Mouse (Mus musculus) lung, embryonic 15.5 days (tissue): ENCODE measurements around the gene Ehd3. TPM values are rescaled to one million over a fixed set of nuclear protein-coding genes. Genes with fewer than 3 reads are reported as not detected.
"Not testable (repeated sequence)": the region's sequence is repeated elsewhere in the genome, so short reads cannot be mapped to it uniquely, and the experiment has no call there.

Source experiments
- ATAC-seq: fragments of 200-750 bp; cut with Nextera tagmentation; 2 replicates; pipeline ENCODE4 v1.8.0; 2017; ENCODE audit warnings: moderate number of reproducible peaks, borderline replicate concordance; ENCODE audit not compliant: low FRiP score, low TSS enrichment; ENCODE audit errors: extremely low read depth
- H3K27ac ChIP-seq: fragments of 300-500 bp; sonication (generic); 2 replicates; pipeline ENCODE4 v1.5.1; 2015; ENCODE audit warnings: moderate library complexity, mild to moderate bottlenecking, inconsistent platforms
- H3K27me3 ChIP-seq: fragments of 300-500 bp; sonication (generic); 2 replicates; pipeline ENCODE4 v1.6.1; 2015; ENCODE audit warnings: inconsistent platforms
- H3K36me3 ChIP-seq: fragments of 300-500 bp; sonication (generic); 2 replicates; pipeline ENCODE4 v1.6.1; 2015; ENCODE audit warnings: inconsistent platforms
- H3K4me1 ChIP-seq: fragments of 300-500 bp; sonication (generic); 2 replicates; pipeline ENCODE4 v1.6.1; 2015; ENCODE audit warnings: inconsistent platforms
- H3K4me2 ChIP-seq: fragments of 300-500 bp; sonication (generic); 2 replicates; pipeline ENCODE4 v1.6.1; 2015; ENCODE audit warnings: inconsistent platforms, mild to moderate bottlenecking, moderate library complexity
- H3K4me3 ChIP-seq: fragments of 300-500 bp; sonication (generic); 2 replicates; pipeline ENCODE4 v1.5.1; 2015; ENCODE audit warnings: mild to moderate bottlenecking, inconsistent platforms
- H3K9ac ChIP-seq: fragments of 300-500 bp; sonication (generic); 2 replicates; pipeline ENCODE4 v1.6.1; 2015; ENCODE audit warnings: inconsistent platforms
- H3K9me3 ChIP-seq: fragments of 300-500 bp; sonication (generic); 2 replicates; pipeline ENCODE4 v1.6.1; 2016; ENCODE audit warnings: inconsistent platforms
- WGBS: fragments of 180-500 bp; shearing (Covaris S2); methylation state at CpG from one replicate; pipeline ENCODE4 v1.1.7; 2015; 5-methylcytosine and 5-hydroxymethylcytosine counted together
- polyA plus RNA-seq: library from polyadenylated mRNA; unstranded; fragments of >200 nt; fragmentation: Nextera tagmentation; extraction: Ambion mirVana; gene quantifications from 2 replicates; pipeline ENCODE4 v1.2.1, GENCODE M21; 2015

The Ehd3 gene
- polyA plus RNA-seq, 1 experiment from 2014 or later: 11.1 TPM

GRCm38 (mm10) chr17:73830511-73830910 lies 26.6 kb downstream of the Ehd3 start:
- Histone ChIP-seq H3K9me3 (no peaks in the 10 kb centered on the region), H3K27me3 (no peaks in the 10 kb centered on the region), H3K4me1 (no peaks in the 10 kb centered on the region), H3K4me2 (no peak overlapping the region), H3K4me3 (no peak overlapping the region), H3K27ac (no peak overlapping the region), H3K9ac (no peak overlapping the region), H3K36me3 (peaks cover 5% of the 10 kb centered on the region; the same call in 1 of the 2 replicates)
- WGBS: 71% methylated on average over 1 of the region's 1 CpGs
- ATAC-seq: no peak

- H3K27me3 ChIP-seq: no peaks in the 10 kb centered on the region
- WGBS: 64% methylated on average over 4 of the region's 4 CpGs
- no peak for ATAC-seq
- H3K9me3 ChIP-seq: no peaks in the 10 kb centered on the region
- no peak overlapping the region for H3K9ac ChIP-seq
- H3K4me3 ChIP-seq: no peak overlapping the region
- H3K36me3 ChIP-seq: peaks cover 5% of the 10 kb centered on the region; the same call in 1 of the 2 replicates
- H3K27ac ChIP-seq: no peak overlapping the region
- H3K4me1 ChIP-seq: no peaks in the 10 kb centered on the region
- H3K4me2 ChIP-seq: no peak overlapping the region
Measured at GRCm38 (mm10) chr17:73831427-73831826, 27.5 kb downstream of the Ehd3 start.

- WGBS: 84% methylated on average over 1 of the region's 1 CpGs
- Histone ChIP-seq H3K4me2 (no peak overlapping the region), H3K4me1 (no peaks in the 10 kb centered on the region), H3K9me3 (no peaks in the 10 kb centered on the region), H3K9ac (no peak overlapping the region), H3K4me3 (no peak overlapping the region), H3K36me3 (peaks cover 4% of the 10 kb centered on the region; the same call in 1 of the 2 replicates), H3K27me3 (no peaks in the 10 kb centered on the region), H3K27ac (no peak overlapping the region)
- no peak for ATAC-seq
Measured at GRCm38 (mm10) chr17:73832901-73833300, 29.0 kb downstream of the Ehd3 start.

- H3K4me3 ChIP-seq: no peak overlapping the region
- no peak overlapping the region for H3K9ac ChIP-seq
- H3K27me3 ChIP-seq: no peaks in the 10 kb centered on the region
- H3K36me3 ChIP-seq: no peaks in the 10 kb centered on the region
- no peaks in the 10 kb centered on the region for H3K9me3 ChIP-seq
- no peaks in the 10 kb centered on the region for H3K4me1 ChIP-seq
- no peak overlapping the region for H3K27ac ChIP-seq
- 76% methylated on average over 3 of the region's 3 CpGs for WGBS
- H3K4me2 ChIP-seq: no peak overlapping the region
- ATAC-seq: no peak
Measured at GRCm38 (mm10) chr17:73833474-73833873, 29.5 kb downstream of the Ehd3 start.

- H3K4me1 ChIP-seq: 0 out of 2 replicates have a peak, but pooled peaks cover 2% of the 10 kb centered on the region
- H3K9me3 ChIP-seq: no peaks in the 10 kb centered on the region
- no peak for ATAC-seq
- H3K9ac ChIP-seq: no peak overlapping the region
- no peaks in the 10 kb centered on the region for H3K36me3 ChIP-seq
- no peak overlapping the region for H3K4me2 ChIP-seq
- 88% methylated on average over 3 of the region's 3 CpGs for WGBS
- H3K27ac ChIP-seq: no peak overlapping the region
- H3K4me3 ChIP-seq: no peak overlapping the region
- H3K27me3 ChIP-seq: no peaks in the 10 kb centered on the region
Measured at GRCm38 (mm10) chr17:73836601-73837000, 32.7 kb downstream of the Ehd3 start.

GRCm38 (mm10) chr17:73837244-73837643 lies 33.3 kb downstream of the Ehd3 start:
- 73% methylated on average over 4 of the region's 4 CpGs for WGBS
- H3K9me3 ChIP-seq: no peaks in the 10 kb centered on the region
- H3K4me2 ChIP-seq: no peak overlapping the region
- H3K4me1 ChIP-seq: 0 out of 2 replicates have a peak, but pooled peaks cover 2% of the 10 kb centered on the region
- no peak for ATAC-seq
- H3K27ac ChIP-seq: no peak overlapping the region
- H3K36me3 ChIP-seq: no peaks in the 10 kb centered on the region
- H3K9ac ChIP-seq: no peak overlapping the region
- H3K27me3 ChIP-seq: no peaks in the 10 kb centered on the region
- H3K4me3 ChIP-seq: no peak overlapping the region

- ATAC-seq: no peak
- Histone ChIP-seq H3K27ac (no peak overlapping the region), H3K36me3 (no peaks in the 10 kb centered on the region), H3K4me1 (0 out of 2 replicates have a peak, but pooled peaks cover 2% of the 10 kb centered on the region), H3K9me3 (no peaks in the 10 kb centered on the region), H3K27me3 (no peaks in the 10 kb centered on the region), H3K4me3 (no peak overlapping the region), H3K9ac (no peak overlapping the region), H3K4me2 (no peak overlapping the region)
- WGBS: 41% methylated on average over 3 of the region's 3 CpGs
Measured at GRCm38 (mm10) chr17:73839086-73839835, 35.3 kb downstream of the Ehd3 start.

- not testable (repeated sequence) for H3K9ac ChIP-seq, H3K27ac ChIP-seq, H3K4me1 ChIP-seq, H3K4me2 ChIP-seq, H3K27me3 ChIP-seq, H3K4me3 ChIP-seq, H3K9me3 ChIP-seq, H3K36me3 ChIP-seq
- whole genome bisulfite sequencing: 25% methylated on average over 1 of the region's 1 CpGs
- ATAC-seq: 0 out of 2 replicates have a peak, but pooled peaks have one; percentile 39
Measured at GRCm38 (mm10) chr17:73839876-73840275, 35.9 kb downstream of the Ehd3 start.

- Histone ChIP-seq H3K4me1 (0 out of 2 replicates have a peak, but pooled peaks cover 2% of the 10 kb centered on the region), H3K4me3 (no peak overlapping the region), H3K9ac (no peak overlapping the region), H3K27ac (no peak overlapping the region), H3K4me2 (no peak overlapping the region), H3K27me3 (no peaks in the 10 kb centered on the region), H3K9me3 (no peaks in the 10 kb centered on the region), H3K36me3 (no peaks in the 10 kb centered on the region)
- no peak for ATAC-seq
- WGBS: 77% methylated on average over 1 of the region's 1 CpGs
Measured at GRCm38 (mm10) chr17:73842963-73843362, 39.0 kb downstream of the Ehd3 start.

- Histone ChIP-seq H3K27ac (no peak overlapping the region), H3K9ac (no peak overlapping the region), H3K4me3 (no peak overlapping the region), H3K4me2 (no peak overlapping the region), H3K4me1 (no peaks in the 10 kb centered on the region), H3K36me3 (no peaks in the 10 kb centered on the region), H3K9me3 (no peaks in the 10 kb centered on the region), H3K27me3 (no peaks in the 10 kb centered on the region)
- no peak for ATAC-seq
- WGBS: 49% methylated on average over 3 of the region's 3 CpGs
Measured at GRCm38 (mm10) chr17:73845632-73846031, 41.7 kb downstream of the Ehd3 start.

- H3K4me1 ChIP-seq: no peaks in the 10 kb centered on the region
- no peak overlapping the region for H3K9ac ChIP-seq
- no peak for ATAC-seq
- 68% methylated on average over 1 of the region's 1 CpGs for WGBS
- H3K36me3 ChIP-seq: no peaks in the 10 kb centered on the region
- H3K27me3 ChIP-seq: no peaks in the 10 kb centered on the region
- H3K27ac ChIP-seq: no peak overlapping the region
- no peaks in the 10 kb centered on the region for H3K9me3 ChIP-seq
- no peak overlapping the region for H3K4me2 ChIP-seq
- no peak overlapping the region for H3K4me3 ChIP-seq
Measured at GRCm38 (mm10) chr17:73847399-73847798, 43.5 kb downstream of the Ehd3 start.

GRCm38 (mm10) chr17:73853041-73853440 lies 49.1 kb downstream of the Ehd3 start:
- H3K4me1 ChIP-seq: no peaks in the 10 kb centered on the region
- H3K4me2 ChIP-seq: no peak overlapping the region
- H3K27ac ChIP-seq: no peak overlapping the region
- WGBS: 47% methylated on average over 11 of the region's 11 CpGs
- ATAC-seq: no peak
- H3K4me3 ChIP-seq: no peak overlapping the region
- no peaks in the 10 kb centered on the region for H3K36me3 ChIP-seq
- no peaks in the 10 kb centered on the region for H3K9me3 ChIP-seq
- no peaks in the 10 kb centered on the region for H3K27me3 ChIP-seq
- H3K9ac ChIP-seq: no peak overlapping the region
